Mouse (Mus musculus) ZHBTc4 (cell line): ENCODE data around the gene Gmip.

ENCODE experiments used
- DNase-seq: peaks from one replicate; pipeline ENCODE4 v3.0.0-alpha.2; 2011; ENCODE audit warnings: low read depth, low spot score

Gene Gmip

GRCm38 (mm10) chr8:69861251-69861650 is 52.8 kb downstream of the Gmip start:
- DNase-seq: no peak

DNA sequence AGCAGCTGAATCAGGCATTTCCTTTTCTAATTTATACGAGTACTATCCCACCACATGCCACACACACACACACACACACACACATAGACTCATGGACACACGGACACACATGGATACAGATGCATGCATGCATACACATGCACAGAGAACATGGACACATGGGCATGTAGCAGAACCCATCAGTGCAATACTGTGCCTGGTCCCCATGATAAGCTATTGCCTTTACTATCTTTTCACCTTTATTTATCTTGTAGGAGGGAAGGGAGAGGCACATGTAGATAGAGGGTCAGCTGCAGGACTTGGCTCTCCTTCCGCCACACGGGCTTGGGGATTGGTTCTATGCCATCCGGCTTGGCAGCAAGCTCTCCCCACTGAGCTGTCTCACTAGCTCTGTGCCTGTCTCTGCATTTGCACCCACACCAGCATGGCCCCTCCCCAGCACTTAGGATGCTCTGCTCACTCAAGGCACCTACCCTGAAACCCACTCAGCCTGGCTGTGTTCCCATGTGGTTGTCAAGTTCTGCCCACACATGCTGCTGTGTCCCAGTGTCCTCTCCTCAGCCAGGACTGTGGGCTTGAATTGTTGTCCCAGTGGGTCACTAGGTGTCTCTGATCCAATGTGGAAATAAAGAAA is 55.0 kb downstream of the Gmip start:
- DNase-seq: no peak

GRCm38 (mm10) chr8:69864180-69864579 is 55.7 kb downstream of the Gmip start:
- DNase-seq: no peak

GRCm38 (mm10) chr8:69867696-69868326 is 59.3 kb downstream of the Gmip start:
- DNase-seq: no peak

GRCm38 (mm10) chr8:69870003-69870765 is 61.7 kb downstream of the Gmip start:
- DNase-seq: no peak

DNA sequence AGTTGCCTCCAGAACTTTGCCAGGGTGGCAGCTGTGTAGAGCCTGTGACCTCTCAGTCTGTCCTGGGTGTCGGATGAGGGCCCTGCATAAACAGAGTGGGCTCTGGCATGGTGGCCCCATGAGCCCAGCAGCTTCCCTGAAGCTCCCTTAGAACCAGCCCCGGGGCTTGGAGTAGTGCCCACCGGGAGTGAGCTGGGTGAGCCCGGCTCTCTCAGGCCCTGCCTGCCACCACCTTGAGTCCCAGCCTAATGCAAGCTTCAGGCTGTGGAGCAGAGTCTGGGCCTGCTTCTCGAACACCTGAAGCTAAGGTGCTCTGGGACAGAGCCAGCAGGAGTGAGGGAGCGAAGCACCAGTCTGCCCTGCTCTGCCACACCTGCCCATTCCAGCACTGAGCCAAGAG is 62.4 kb downstream of the Gmip start:
- DNase-seq: no peak
